Mouse (Mus musculus): ENCODE results near the gene Pam. TPM values are rescaled to one million over a fixed set of nuclear protein-coding genes. Genes with fewer than 3 reads are reported as not detected.

The Pam gene
- polyA plus RNA-seq, 1 experiment from 2014 or later = 41.5 TPM

DNA sequence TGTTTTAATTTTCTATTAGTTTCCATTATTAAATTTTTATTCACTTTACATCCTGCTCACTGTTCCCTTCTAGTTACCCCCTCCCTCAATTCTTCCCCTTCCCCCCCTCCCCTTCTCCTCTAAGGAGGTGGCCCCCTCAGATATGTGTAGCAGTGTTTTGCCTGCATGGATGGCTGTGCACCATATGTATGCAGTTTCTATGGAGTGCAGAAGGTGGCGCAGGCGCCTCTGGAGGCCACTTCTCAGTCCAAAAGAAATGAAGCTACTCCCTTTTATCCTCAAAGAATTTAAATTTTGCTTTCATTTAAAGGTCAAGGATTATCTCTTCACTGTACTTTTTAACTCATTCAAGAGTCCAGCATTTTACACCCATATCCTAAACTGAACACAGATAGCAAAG lies 42.0 kb downstream of the Pam start:
- Histone ChIP-seq H3K4me3 (ENCODE audit: low read depth, low read length) (no peak overlapping the region), H3K4me2 (no peak overlapping the region), H3K9ac (no peak overlapping the region), H3K27me3 (ENCODE audit: insufficient read depth, low read length) (no peaks in the 10 kb centered on the region), H3K9me3 (ENCODE audit: low read depth, low read length) (no peaks in the 10 kb centered on the region), H3K4me1 (ENCODE audit: insufficient read depth) (0 out of 2 replicates have a peak, but pooled peaks cover under 1% of the 10 kb centered on the region), H3K36me3 (ENCODE audit: insufficient read depth) (no peaks in the 10 kb centered on the region), H3K27ac (ENCODE audit: low read depth) (no peak overlapping the region)
- DNase-seq = no peak
- WGBS = 95% methylated on average over 2 of the region's 2 CpGs
- ATAC-seq (ENCODE audit: insufficient read depth) = no peak
- TF ChIP-seq CTCF (IDR thresholded peaks at IDR 0.05; ENCODE audit: low read depth) = no peak

DNA sequence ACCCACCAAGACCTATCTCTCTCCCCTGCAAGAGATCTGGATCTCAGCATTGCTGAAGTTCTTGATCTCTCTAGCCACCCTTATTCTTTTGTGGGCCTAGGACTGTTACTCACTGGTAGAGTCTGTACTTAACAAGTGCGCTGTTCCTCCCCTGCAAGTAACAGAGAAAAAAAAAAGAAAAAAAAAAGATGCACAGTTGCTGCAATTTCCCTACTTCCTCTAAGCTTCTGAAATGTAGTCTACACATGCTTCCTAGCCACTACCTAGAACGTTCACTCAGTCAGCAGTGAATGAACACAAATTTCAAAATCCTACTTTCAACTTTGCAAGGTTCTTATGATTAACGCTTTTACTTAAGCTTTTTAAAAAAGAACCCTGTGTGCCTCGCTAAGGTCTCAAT lies 42.7 kb downstream of the Pam start:
- 0 out of 2 replicates have a peak, but pooled peaks cover 3% of the 10 kb centered on the region for H3K4me1 ChIP-seq (ENCODE audit: insufficient read depth)
- H3K36me3 ChIP-seq (ENCODE audit: insufficient read depth) = no peaks in the 10 kb centered on the region
- ATAC-seq (ENCODE audit: insufficient read depth) (no peak), DNase-seq (no peak)
- no peaks in the 10 kb centered on the region for H3K9me3 ChIP-seq (ENCODE audit: low read depth, low read length)
- no peak overlapping the region for H3K9ac ChIP-seq
- 84% methylated on average over 4 of the region's 4 CpGs for WGBS
- no peak for TF ChIP-seq CTCF (IDR thresholded peaks at IDR 0.05; ENCODE audit: low read depth)
- H3K27ac ChIP-seq (ENCODE audit: low read depth) = no peak overlapping the region
- no peak overlapping the region for H3K4me3 ChIP-seq (ENCODE audit: low read depth, low read length)
- no peak overlapping the region for H3K4me2 ChIP-seq
- H3K27me3 ChIP-seq (ENCODE audit: insufficient read depth, low read length) = no peaks in the 10 kb centered on the region

DNA sequence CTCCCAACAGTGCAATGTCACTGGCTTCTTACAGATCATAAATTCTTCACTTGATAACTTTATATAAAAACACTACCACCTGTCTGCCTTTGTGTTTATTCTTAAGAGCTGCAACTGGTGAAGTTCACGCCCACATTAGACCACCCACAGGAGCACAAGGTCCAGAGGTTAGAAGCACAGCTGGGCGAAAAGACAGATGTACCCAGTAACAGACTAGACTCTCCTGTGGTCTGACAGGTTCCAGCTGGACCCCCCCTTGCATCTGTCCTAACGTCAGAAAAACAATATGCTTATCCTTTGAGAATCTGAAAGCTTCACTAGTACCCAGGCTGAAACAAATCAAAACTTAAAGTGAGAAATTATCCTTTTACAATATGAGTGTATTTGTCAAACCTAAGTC lies 44.4 kb downstream of the Pam start:
- DNase-seq = peak; percentile 59
- H3K4me1 ChIP-seq (ENCODE audit: insufficient read depth) = 0 out of 2 replicates have a peak, but pooled peaks cover 3% of the 10 kb centered on the region
- no peak overlapping the region for H3K9ac ChIP-seq
- H3K36me3 ChIP-seq (ENCODE audit: insufficient read depth) = no peaks in the 10 kb centered on the region
- H3K9me3 ChIP-seq (ENCODE audit: low read depth, low read length) = no peaks in the 10 kb centered on the region
- H3K4me2 ChIP-seq = no peak overlapping the region
- ATAC-seq (ENCODE audit: insufficient read depth) = peak; percentile 83
- no peaks in the 10 kb centered on the region for H3K27me3 ChIP-seq (ENCODE audit: insufficient read depth, low read length)
- 27% methylated on average over 3 of the region's 3 CpGs for WGBS
- no peak for TF ChIP-seq CTCF (IDR thresholded peaks at IDR 0.05; ENCODE audit: low read depth)
- no peak overlapping the region for H3K4me3 ChIP-seq (ENCODE audit: low read depth, low read length)
- no peak overlapping the region for H3K27ac ChIP-seq (ENCODE audit: low read depth)

DNA sequence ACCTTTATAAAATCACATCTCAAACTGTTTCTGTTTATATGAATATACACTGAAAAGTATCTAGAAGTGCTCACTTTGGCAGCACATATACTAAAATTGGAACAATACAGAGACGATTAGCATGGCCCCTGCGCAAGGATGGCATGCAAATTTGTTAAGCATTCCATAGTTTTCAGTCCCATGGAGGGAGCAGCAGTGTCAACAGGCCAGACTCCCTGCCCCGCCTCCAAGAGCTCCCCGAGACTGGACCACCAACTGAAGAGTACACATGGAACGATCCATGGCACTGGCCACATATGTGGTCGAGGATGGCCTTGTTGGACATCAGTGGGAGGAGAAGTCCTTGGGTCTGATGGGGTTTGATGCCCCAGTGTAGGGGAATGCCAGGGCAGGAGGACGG lies 45.7 kb downstream of the Pam start:
- Histone ChIP-seq H3K36me3 (ENCODE audit: insufficient read depth) (no peaks in the 10 kb centered on the region), H3K9ac (no peak overlapping the region), H3K4me1 (ENCODE audit: insufficient read depth) (0 out of 2 replicates have a peak, but pooled peaks cover 3% of the 10 kb centered on the region), H3K9me3 (ENCODE audit: low read depth, low read length) (no peaks in the 10 kb centered on the region), H3K27ac (ENCODE audit: low read depth) (no peak overlapping the region), H3K4me3 (ENCODE audit: low read depth, low read length) (no peak overlapping the region), H3K27me3 (ENCODE audit: insufficient read depth, low read length) (no peaks in the 10 kb centered on the region), H3K4me2 (no peak overlapping the region)
- no peak for ATAC-seq (ENCODE audit: insufficient read depth)
- no peak for TF ChIP-seq CTCF (IDR thresholded peaks at IDR 0.05; ENCODE audit: low read depth)
- no peak for DNase-seq
- 82% methylated on average over 7 of the region's 7 CpGs for WGBS

DNA sequence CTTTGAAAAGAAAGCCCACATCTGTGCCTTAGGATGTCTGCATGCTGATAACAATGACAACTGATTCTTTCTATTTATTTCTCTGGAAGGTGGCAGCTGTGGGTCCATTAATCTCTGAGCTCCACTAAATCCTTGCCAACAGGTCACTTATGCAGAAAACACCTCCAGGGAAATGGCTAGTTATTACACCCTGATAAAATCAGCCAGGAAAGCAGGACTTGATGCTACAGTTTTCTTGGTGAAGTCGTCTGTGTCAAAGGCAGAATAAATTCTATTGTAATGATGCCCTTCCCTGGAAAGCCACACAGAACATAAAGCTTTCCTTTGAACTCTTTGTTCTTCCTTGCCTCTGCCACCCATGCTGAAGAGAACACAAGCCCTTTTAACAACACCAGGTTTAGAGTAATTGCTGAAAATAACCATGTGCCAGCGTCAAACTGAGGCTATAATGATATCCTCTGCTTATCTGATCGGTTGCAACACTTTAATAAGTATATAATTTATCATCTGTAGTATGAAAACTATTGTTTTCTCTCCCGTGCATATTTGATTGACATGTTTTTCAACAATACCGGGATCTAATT lies 47.1 kb downstream of the Pam start:
- TF ChIP-seq CTCF (IDR thresholded peaks at IDR 0.05; ENCODE audit: low read depth) = no peak
- Histone ChIP-seq H3K36me3 (ENCODE audit: insufficient read depth) (no peaks in the 10 kb centered on the region), H3K4me1 (ENCODE audit: insufficient read depth) (0 out of 2 replicates have a peak, but pooled peaks cover 3% of the 10 kb centered on the region), H3K9ac (no peak overlapping the region), H3K27ac (ENCODE audit: low read depth) (no peak overlapping the region), H3K4me2 (no peak overlapping the region), H3K9me3 (ENCODE audit: low read depth, low read length) (no peaks in the 10 kb centered on the region), H3K27me3 (ENCODE audit: insufficient read depth, low read length) (no peaks in the 10 kb centered on the region), H3K4me3 (ENCODE audit: low read depth, low read length) (no peak overlapping the region)
- 42% methylated on average over 5 of the region's 5 CpGs for WGBS
- ATAC-seq (ENCODE audit: insufficient read depth) (no peak), DNase-seq (no peak)

DNA sequence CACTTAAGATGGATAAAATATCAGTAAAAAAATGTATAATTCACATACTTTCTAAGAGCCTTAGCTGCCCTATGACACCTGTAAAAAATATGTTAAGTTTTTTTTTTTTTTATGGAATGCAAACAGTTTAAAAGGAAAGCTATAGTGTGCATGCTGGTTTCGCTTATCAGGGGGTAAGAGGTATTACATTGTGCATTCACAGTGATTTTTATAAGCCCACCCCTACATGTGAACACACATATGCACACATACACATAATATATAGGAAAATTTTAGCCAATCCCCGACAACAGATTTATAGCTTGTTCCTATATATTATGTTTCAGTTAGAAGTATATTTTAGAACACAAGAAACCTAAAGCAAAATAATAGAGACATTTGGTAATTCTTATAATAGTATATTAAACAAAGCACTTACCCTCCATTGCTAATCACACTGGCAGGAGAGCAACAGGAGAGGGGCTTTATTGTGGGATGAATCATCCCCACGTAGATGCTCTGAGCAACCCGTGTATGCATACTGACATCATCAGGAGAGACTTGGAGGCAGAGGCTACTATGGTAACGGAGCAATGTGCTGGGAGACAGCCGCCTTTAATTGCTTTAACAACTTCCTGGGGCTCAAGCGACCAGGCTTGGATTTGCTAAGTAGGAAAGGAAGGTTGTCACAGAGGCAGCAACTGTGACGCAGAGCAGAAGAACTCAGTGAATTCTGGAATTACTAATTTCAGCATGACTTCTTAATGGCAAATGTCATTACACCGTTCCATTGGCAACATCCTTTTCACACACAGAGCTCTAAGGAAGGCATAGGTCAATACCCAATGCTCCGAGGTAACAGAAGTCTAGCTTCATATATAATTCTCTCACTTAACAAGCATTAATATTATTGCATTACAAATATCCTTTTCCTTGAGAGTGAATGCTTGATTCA lies 47.9 kb downstream of the Pam start:
- ATAC-seq (ENCODE audit: insufficient read depth) = peak; percentile 51
- no peak overlapping the region for H3K4me2 ChIP-seq
- H3K27ac ChIP-seq (ENCODE audit: low read depth) = no peak overlapping the region
- no peaks in the 10 kb centered on the region for H3K36me3 ChIP-seq (ENCODE audit: insufficient read depth)
- no peak overlapping the region for H3K4me3 ChIP-seq (ENCODE audit: low read depth, low read length)
- 29% methylated on average over 10 of the region's 10 CpGs for WGBS
- peak; percentile 39 for DNase-seq
- 0 out of 2 replicates have a peak, but pooled peaks cover 3% of the 10 kb centered on the region for H3K4me1 ChIP-seq (ENCODE audit: insufficient read depth)
- H3K9ac ChIP-seq = no peak overlapping the region
- H3K27me3 ChIP-seq (ENCODE audit: insufficient read depth, low read length) = no peaks in the 10 kb centered on the region
- no peaks in the 10 kb centered on the region for H3K9me3 ChIP-seq (ENCODE audit: low read depth, low read length)
- TF ChIP-seq CTCF (IDR thresholded peaks at IDR 0.05; ENCODE audit: low read depth) = no peak

DNA sequence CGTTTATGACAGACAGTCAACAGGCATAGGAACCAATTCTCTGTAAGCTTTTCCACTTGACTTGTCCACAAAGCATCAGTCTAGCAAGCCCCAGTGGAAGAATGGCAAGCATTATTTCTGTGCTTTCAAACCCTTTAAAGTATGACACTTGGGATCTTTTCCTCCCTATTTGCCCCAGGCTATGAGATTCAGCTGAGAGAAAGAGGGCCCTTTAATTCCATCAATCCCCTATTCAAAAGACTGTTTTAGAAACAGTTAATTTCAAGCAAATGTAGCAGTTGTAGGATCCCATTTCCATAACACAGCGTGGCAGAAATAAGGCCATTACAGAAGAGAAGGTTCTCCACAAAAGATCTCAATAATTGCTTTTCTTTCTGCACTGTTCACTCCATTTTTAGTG lies 53.0 kb downstream of the Pam start:
- no peak for TF ChIP-seq CTCF (IDR thresholded peaks at IDR 0.05; ENCODE audit: low read depth)
- Histone ChIP-seq H3K4me3 (ENCODE audit: low read depth, low read length) (no peak overlapping the region), H3K27me3 (ENCODE audit: insufficient read depth, low read length) (no peaks in the 10 kb centered on the region), H3K9me3 (ENCODE audit: low read depth, low read length) (no peaks in the 10 kb centered on the region), H3K36me3 (ENCODE audit: insufficient read depth) (no peaks in the 10 kb centered on the region), H3K27ac (ENCODE audit: low read depth) (no peak overlapping the region), H3K4me2 (no peak overlapping the region), H3K4me1 (ENCODE audit: insufficient read depth) (no peaks in the 10 kb centered on the region), H3K9ac (no peak overlapping the region)
- DNase-seq (no peak), ATAC-seq (ENCODE audit: insufficient read depth) (no peak)
- WGBS = 83% methylated on average over 2 of the region's 2 CpGs
